Mouse (Mus musculus) adipocyte (in vitro differentiated cells): ENCODE measurements around the gene Plin4.

Experiments
- DNase-seq: peaks from one replicate; pipeline ENCODE4 v3.0.0-alpha.2; 2016; ENCODE audit warnings: low spot score

Gene Plin4

DNA sequence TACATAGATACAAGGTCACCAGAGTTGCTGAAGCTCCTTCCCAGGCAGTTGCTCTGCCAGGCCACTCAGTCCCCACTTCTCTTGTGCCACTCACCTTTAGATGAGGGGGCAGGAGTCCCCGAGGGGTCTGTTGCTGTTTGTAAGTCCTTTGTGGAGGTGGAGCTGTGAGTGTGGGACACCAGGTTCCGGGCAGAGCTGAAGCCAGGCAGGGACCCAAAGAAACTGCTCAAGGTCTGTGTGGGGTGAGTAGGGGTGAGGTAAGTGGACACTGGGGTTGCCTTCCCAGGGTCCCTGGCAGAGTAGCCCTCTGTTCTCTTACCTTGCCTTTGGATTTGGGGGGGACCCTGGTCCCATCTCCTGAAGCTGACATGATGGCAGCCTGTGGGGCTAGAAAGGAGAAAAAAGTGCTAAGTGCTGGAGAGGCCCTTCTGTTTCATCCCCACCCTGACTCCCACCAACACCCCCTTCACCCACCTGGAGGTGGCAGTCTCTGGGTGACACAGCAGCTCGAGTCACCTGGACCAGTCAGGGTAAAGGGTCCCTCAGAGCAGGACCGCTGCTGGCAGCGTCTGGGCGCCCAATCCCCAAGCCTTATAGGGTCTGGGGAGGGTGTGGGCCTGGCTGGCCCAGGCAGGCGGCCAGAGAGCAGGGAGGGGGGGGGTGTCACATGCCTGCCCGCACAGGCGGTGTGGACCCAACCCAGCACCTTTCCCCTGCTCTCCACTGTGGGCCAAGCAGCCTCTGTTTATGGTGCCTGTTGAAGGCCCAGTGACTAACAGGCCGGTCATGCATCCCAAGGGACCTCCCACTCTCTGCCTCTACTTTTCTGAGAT is at the start of gene Plin4:
Plin4 (minus strand) TSS at position 585 of the 833 bp plus-strand sequence.
- DNase-seq = peak; percentile 98

GRCm38 (mm10) chr17:56153643-56154042 is 44.0 kb upstream of the Plin4 start:
- peak; percentile 92 for DNase-seq

DNA sequence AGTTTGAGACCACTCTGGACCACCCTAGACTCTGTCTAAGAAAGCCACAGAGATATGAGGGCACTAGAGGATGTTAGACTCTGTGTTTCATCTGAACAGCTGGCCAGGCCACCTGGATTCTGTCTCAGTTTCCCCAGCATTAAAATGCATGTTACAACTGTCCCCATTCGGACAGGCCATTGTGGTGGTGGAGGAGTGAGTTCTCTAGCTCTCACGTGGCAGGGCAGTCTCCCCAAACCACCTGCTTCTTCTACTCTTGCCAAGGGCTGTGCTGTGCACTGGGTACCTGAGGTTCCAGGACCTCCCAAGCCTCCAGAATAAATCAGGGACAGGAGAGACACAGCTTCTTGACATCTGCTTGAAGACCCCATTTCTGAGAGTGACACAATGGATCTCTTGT is 40.3 kb upstream of the Plin4 start:
- no peak for DNase-seq

DNA sequence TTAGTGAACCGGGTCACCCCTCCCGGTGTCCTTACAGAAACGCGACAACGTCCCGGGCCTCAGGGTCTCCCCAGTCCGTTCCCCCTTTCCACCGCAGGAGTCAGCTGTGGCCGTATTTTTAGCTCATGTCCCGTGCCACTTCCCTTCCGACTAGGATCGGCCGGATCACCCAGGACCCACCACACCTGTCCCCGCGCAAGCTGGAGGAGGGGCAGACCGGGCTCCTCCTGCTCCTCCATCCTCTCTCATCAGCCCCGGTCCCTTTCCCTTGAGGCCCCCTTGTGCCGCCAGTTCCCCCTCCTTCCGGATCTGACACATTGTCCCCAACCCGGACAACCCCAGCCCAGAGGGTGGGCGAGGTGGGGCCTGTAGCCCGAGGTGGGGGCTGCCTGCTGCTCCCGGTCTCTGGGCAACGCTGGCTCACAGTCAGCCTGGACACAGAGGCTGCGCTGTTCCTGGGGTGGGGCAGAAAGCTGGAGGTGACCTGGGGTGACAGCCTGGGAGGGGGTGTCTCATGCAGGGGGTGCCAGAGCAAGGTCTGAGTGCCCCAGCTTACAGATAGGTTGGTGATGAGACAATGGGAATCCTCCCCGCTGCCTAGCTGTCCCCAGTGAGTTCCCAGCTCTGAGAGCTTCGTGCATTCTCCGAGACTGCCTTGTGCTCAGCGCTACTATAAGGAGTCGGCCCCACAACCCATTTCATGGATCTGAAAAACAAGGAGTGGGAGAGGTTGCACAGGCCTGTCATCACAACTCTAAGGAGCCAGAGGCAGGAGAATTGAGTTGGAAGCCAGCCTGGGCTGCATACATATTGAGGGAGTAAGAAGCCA is 39.4 kb upstream of the Plin4 start:
- no peak for DNase-seq

DNA sequence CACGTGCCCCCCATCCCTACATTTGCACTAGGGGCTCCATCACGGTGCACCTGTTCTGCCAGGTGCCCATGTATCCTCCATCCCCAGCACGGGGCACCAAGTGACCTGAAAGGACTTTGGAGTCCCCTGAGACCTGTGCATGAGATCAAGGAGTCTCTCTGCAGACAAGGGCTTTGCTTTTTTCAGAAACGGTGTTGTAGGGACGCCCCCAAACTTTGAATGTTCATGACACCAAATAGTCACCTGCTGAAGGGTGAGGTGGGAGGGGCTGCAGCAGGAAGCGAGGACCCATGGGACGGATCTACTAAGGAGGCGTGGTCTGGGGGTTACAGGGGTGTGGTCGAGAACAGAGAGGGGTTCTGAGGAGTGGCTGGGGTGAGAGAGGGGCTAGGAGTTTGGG is 38.7 kb upstream of the Plin4 start:
- DNase-seq = no peak

DNA sequence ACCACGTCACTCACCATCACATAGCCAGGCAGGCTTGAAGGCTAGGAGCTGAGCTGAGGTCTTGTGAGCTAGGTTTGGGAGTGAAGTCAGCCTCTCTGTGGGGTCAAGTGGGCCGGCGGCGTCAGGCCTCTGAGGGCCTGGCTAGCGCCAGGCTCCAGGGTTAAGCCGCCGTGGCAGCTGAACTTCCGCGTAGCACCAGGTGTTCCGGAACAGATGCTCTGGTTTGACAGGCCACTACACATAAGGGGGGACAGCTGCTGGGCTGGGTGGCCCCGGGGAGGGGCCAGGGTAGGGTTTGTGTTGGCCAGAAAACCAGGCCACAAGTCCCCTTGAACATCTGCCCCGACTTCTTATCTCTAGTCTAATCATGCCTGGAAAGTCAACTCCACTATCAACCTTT is 37.8 kb upstream of the Plin4 start:
- DNase-seq = no peak

- no peak for DNase-seq
Observed at GRCm38 (mm10) chr17:56146131-56146530, 36.5 kb upstream of the Plin4 start.

GRCm38 (mm10) chr17:56144546-56144945 is 34.9 kb upstream of the Plin4 start:
- DNase-seq = no peak

DNA sequence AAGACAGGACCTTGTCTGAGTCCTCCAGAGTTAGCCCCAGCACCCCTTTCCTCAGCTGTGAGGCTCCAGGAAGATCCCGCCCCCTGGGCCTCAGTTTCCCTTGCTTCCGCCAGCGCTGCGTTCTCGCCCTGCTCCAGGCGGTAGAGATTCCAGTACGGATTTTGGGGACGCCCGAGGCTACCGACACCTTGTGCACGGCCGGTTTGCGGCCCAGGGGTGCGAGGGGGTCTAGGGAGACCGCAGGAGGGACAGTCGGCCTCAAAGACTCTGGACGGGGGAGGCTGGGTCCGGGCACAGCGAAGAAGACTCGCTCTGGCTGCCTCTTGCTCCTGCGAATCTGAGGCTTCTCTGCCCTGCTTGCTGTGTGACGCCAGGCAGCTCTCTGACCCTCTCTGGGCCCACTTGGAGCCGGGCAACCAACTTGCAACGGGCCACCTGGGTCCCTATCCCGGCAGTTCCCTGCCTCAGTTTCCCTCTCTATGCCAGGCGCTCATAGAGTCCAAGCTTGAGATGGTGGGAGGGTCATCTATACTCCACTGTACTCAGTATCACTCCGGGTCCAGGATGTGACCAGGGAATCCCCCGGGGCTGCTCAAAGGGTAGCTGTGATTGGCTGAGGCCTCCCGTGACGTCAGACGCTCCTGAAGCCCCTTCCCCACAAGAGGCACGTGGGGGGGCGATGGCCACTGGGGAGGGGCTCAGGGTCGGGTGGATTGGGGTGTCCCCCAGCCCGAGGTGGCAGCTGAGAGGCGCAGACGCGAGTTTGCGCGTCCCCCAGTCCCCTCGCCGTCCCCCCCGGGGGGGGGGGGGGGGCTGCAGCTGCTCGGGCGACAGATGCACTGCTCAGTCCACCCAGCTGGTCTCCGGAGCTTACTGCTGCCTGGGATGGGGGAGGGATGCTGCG is 32.4 kb upstream of the Plin4 start:
- no peak for DNase-seq

DNA sequence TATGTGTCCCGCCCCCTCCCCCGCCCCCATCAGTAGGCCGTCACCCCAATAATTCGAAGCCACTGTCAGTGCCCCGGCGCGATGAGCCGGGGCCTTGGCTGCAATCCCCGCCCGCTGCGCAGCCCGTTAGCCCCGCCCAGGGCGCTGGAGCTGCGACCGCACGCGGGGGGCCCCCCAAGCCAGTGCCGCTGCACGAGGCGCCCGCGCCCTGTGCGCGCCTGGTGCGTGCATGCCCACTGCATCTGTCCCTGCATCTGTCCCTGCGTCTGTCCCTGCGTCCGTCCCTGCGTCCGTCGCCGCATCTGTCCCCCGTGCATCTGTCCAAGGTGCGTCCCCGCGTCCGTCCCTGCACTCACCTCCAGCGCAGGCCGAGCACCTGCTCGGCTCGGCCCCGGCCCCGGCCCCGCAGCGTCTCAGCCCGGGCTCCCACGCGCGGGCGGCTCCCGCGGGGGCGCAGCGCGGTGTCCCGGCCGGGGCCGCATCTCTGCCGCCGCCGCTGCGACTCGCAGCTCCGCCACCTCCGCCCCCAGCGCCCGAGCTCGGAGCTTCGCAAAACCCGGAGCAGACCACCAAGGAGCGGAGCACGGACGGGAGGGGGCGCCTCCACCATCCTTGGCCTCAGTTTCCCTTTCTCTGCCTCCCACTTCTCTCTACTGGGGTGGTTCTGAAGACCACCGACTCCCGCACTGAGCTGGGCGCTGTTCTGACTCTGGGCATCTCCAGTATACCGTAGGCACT is 30.4 kb upstream of the Plin4 start, which contains the start of gene Sema6b:
Sema6b (minus strand) TSS at position 486 of the 738 bp plus-strand sequence.
- no peak for DNase-seq

DNA sequence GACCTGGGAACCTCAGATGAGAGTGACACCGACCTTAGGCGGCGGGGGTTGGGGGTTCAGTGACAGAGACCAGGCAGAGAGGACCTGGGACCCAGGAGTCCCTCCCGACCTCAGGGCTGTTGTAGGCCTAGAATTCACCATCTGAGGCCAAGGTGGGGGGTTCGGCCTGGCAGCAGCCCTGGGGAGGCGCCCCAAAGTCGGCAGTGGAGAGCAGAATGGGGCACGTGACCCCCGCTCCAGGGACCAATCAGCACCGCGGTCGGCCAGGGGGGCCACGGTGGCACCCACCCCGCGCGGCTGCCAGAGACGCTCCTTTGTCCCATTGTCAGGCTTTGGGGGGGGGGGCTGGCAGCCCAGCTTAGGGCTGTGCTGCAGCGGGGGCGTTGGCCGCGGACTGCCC is 29.8 kb upstream of the Plin4 start:
- DNase-seq = no peak

DNA sequence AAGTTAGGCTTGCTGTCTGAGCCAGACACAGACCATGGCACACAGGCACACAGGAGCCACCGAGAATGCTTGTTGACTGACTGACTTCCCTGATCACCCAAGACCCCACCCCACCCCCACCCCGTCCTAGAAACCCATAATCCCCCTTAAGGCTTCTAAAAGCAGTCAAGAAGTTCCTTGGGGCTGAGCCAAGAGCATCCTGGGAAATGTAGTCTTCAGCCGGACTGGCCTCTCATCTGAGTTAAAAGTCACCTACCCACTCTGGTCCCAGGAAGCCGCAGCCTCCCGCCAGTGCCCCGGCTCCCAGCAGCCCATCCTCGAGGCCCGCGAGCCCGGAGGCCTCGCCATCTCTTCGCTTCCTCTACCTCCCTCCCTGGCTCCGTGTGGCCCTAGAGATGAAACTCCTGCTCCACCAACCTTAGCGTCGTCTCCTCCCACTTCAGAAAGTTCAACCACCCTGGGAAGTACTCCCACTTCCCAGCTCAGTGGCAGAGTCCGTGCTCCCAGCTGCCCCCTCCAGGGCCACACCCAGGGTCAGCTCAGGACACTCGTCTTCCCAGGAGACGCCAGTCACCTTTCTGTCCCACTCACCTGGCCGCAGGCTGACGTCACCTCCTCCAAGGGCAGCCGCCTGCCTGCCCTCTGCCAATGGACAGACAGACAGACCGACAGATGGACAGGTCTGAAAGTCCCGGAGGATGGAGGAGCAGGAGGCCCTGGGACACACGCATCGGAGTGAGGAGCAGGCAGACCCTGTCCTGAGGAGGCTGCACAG is 28.4 kb upstream of the Plin4 start:
- DNase-seq = no peak

DNA sequence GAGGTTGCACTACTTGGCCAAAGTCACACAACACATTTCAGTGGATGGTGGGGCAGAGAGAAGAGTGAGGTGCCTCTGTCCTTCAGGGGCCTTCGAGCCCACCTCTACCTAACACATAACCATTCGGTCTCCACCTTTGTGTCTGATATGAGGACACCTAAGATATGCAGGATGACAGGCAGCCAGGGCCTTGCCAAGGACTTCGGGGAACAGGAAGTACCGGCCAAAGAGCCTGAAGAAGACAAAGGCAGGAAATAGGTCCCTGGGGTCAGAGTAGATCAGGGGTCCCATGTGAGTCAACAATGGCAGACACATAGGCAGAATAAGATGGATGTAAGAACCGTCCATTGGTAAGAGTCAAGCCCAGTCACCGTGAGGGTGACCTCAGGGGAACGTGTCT is 27.0 kb upstream of the Plin4 start:
- DNase-seq = no peak

DNA sequence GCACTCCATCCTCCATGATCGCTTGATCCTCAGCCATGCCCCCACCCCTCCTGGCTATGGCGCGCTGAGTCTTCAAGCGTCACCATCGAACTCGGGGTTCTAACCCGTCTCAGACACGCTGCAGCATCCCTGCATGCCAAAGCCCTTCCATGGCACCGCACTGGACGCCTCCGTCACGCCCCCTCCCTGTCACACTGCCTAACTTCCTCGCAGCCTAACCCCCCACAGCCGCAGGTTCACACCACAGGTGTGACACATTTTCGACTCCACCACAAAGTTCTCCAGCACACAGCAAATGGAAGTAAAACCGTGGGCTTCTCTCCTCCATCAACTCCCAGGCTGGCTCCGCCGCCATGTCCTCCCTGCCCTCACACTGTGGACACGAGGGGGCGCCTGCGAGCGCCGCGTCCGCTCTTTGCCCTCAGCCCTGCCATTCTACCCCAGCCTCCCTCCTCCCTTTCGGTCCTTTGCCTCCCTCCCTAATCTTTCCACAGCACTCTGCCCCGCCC is 24.9 kb upstream of the Plin4 start:
- peak; percentile 35 for DNase-seq

GRCm38 (mm10) chr17:56133457-56134363 is 24.1 kb upstream of the Plin4 start:
- DNase-seq = no peak

DNA sequence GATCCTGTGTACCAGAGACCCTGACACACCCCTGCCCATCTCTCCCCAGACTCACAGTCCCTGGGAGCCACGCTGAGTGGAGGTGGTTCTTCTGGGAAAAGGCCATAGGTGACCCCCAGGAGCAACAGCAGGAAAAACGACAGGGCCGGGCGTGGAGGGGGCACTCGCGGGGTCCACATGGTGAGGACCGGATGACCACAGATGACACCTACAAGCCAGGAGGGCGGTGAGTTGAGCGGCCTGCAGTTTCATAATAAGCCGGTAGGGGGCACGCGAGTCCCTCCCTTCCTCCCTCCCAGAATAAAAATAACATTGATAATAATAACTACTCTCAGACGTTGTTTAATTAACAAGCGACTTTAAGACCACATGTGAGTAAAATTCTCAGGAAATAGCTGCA is 23.1 kb upstream of the Plin4 start:
- peak; percentile 71 for DNase-seq

DNA sequence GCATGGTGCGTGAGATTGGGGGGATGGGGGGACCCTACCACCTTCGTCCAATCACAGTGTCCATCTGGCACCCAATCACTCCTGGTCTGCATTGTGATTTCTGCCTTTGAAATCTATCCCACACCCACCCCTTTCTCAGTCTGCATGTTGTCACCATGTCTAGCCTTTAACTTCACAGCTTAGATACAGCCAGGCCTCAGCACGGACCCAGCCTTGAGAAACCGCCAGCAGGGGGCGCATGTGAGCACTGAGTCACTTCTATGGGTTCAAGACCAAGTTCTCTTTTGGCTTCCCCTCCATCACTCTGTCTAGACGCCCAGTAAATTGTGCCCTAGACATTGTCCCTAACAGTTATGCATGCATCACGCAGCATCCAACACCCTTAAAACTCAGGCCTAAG is 22.2 kb upstream of the Plin4 start:
- peak; percentile 78 for DNase-seq

DNA sequence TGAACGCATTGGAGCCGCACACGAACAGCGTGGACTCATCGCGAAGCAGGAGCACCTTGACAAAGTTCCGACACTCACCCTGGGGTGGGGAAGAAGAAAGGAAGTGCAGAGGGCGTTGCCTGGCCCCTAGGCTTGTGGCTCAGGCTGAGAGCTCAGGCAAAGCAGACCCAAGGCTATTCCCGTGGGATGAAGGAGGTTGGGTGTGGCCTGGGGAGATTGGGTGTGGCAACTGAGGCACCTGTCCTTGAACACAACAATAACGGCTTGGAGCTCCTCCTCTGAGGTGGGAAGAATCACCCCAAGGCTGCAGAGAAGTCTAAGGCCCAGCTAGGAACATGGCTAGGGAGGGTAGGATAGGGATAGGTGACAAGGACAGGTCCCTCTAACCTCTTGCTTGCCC is 21.5 kb upstream of the Plin4 start:
- DNase-seq = no peak

DNA sequence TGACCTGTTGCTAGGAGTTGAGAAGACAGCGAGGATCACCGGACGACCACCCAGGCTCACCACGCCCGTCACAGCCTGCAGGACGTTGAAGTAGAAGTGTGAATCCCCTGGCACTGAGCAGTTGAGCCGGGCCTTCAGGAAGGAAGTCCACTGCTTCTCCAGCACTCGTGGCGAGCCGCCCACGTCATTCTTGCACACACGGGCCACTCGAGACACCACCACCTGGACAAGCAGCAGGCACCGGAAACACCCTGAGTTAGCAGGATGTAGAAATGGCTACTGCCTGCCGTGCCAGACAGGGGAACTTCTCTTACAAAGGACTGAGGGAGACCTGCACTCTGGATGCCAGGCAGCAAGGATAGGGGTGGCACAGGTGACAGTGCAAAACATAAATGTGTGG is 18.6 kb upstream of the Plin4 start:
- no peak for DNase-seq
